ENCODE assay signal across 9 mouse cellular contexts in the genomic region with DNA sequence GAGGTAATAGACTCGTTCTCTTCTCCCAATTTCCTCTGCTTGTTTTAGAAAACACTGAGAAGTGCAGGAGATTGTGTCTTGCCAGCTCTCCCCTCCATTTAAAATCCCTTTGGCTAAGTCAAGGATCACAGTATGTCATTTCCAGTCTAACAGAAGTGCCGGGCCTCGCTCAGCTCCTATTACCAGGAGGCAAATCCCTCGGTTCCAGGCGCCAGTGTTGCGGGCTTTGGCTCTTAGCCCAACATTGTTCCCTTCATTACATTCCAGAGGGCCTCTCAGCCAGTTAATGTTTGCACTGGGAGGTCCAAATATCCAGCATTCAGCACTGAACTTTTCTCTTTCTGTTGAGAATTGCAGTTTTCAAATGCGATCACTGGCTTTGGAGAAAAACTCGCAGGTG.
DNase-seq lines count a peak whose midpoint lies in the region; ATAC-seq and TF ChIP-seq lines count a peak whose summit lies in the region.
"Had no signal": no experiment of that assay in that cellular context is flagged by ENCODE, and none has a peak within 500 bp of the region (broad histone marks: within the 10 kb centered on the region; RNA-seq: fewer than 3 reads in every experiment).

No protein-coding gene starts in this region.

- H3K4me3 ChIP-seq in heart, embryonic 11.5 days (ENCODE audit: low read depth, low read length) = no peak overlapping the region
- H3K4me3 ChIP-seq in lung, embryonic 14.5 days (ENCODE audit: low read depth, low read length) = no peak overlapping the region
- H3K4me3 ChIP-seq: liver, embryonic 13.5 days had no signal

- no peak for ATAC-seq in heart, embryonic 11.5 days (replicated peaks; ENCODE audit: insufficient number of reproducible peaks, low FRiP score, low TSS enrichment)
- peak; percentile 84 for ATAC-seq in lung, embryonic 14.5 days (ENCODE audit: insufficient read depth)

- no peak overlapping the region for H3K9ac ChIP-seq in heart, embryonic 11.5 days (ENCODE audit: low read depth, low read length)
- H3K9ac ChIP-seq in lung, embryonic 14.5 days = no peak overlapping the region
- H3K9ac ChIP-seq: liver, embryonic 13.5 days had no signal

- H3K27me3 ChIP-seq in heart, embryonic 11.5 days (ENCODE audit: control insufficient read depth, insufficient read depth, low read length) = no peaks in the 10 kb centered on the region
- H3K27me3 ChIP-seq in lung, embryonic 14.5 days (ENCODE audit: insufficient read depth, low read length) = no peaks in the 10 kb centered on the region
- H3K27me3 ChIP-seq: liver, embryonic 13.5 days had no signal

- peaks cover 4% of the 10 kb centered on the region; the same call in 1 of the 2 replicates for H3K4me1 ChIP-seq in heart, embryonic 11.5 days (ENCODE audit: control insufficient read depth, insufficient read depth, low read length)
- peaks cover 10% of the 10 kb centered on the region for H3K4me1 ChIP-seq in lung, embryonic 14.5 days (ENCODE audit: insufficient read depth)
- H3K4me1 ChIP-seq: liver, embryonic 13.5 days had no signal

- H3K36me3 ChIP-seq in heart, embryonic 11.5 days (ENCODE audit: control insufficient read depth, insufficient read depth, low read length) = no peaks in the 10 kb centered on the region
- no peaks in the 10 kb centered on the region for H3K36me3 ChIP-seq in lung, embryonic 14.5 days (ENCODE audit: insufficient read depth)
- H3K36me3 ChIP-seq: liver, embryonic 13.5 days had no signal

- 0 out of 2 replicates have a peak overlapping the region, but pooled peaks have one; percentile 16 for H3K27ac ChIP-seq in heart, embryonic 11.5 days (ENCODE audit: low read depth, low read length)
- peak overlapping the region; percentile 90 for H3K27ac ChIP-seq in lung, embryonic 14.5 days (ENCODE audit: low read depth)
- H3K27ac ChIP-seq: liver, embryonic 13.5 days had no signal

- 24% methylated on average over 8 of the region's 8 CpGs for whole genome bisulfite sequencing in heart, embryonic 11.5 days (ENCODE audit: insufficient replicate concordance)
- WGBS in lung, embryonic 14.5 days = 10% methylated on average over 8 of the region's 8 CpGs

- H3K4me2 ChIP-seq in heart, embryonic 11.5 days = no peak overlapping the region
- peak overlapping the region; percentile 30; the same call in 1 of the 2 replicates for H3K4me2 ChIP-seq in lung, embryonic 14.5 days
- H3K4me2 ChIP-seq: liver, embryonic 13.5 days had no signal

- TF ChIP-seq CTCF in lung, embryonic 14.5 days (IDR thresholded peaks at IDR 0.05; ENCODE audit: low read depth) = no peak

- DNase-seq in adrenal gland, postnatal 14 days = peak; percentile 35
- no peak for DNase-seq in adrenal gland, postnatal 25 days
- peak; percentile 46 for DNase-seq in embryo, embryonic 9.5 days (ENCODE audit: extremely low spot score)
- peak; percentile 90 to 92 for DNase-seq in kidney, adult 8-10 months
- DNase-seq in lung, embryonic 14.5 days = peak; percentile 92
- DNase-seq in ovary, postnatal 36 days (ENCODE audit: low spot score) = peak; percentile 22
- no peak for DNase-seq in adrenal gland, adult 18-20 months (ENCODE audit: low spot score in 2 of 2)
- DNase-seq: liver, embryonic 13.5 days had no signal

- no peaks in the 10 kb centered on the region for H3K9me3 ChIP-seq in heart, embryonic 11.5 days (replicated peaks; ENCODE audit: control insufficient read depth, low read length)
- no peaks in the 10 kb centered on the region for H3K9me3 ChIP-seq in lung, embryonic 14.5 days (ENCODE audit: low read depth, low read length)
- H3K9me3 ChIP-seq: liver, embryonic 13.5 days had no signal

Comparison
In these comparisons a context has a peak if more than half of its experiments do, and no peak if none do; other contexts are left out.
1. DNase-seq: peak in adrenal gland, postnatal 14 days (single experiment), embryo, embryonic 9.5 days (single experiment), kidney, adult 8-10 months (2 of 2), lung, embryonic 14.5 days (single experiment) and ovary, postnatal 36 days (single experiment); none in adrenal gland, postnatal 25 days (single experiment) and adrenal gland, adult 18-20 months (0 of 2).